Mouse (Mus musculus) liver, adult 2 months (tissue): ENCODE measurements around the gene Creb1. TPM values are rescaled to one million over a fixed set of nuclear protein-coding genes. Genes with fewer than 3 reads are reported as not detected.

Experiments used
- DNase-seq: peaks from one replicate; pipeline ENCODE4 v3.0.0-alpha.2; 2011; ENCODE audit warnings: low read depth, low spot score; ENCODE audit errors: extremely low read depth
- H3K27ac ChIP-seq: fragments of 200-500 bp; replicated peaks from 2 replicates; pipeline ENCODE4 v1.5.1; 2012; ENCODE audit warnings: low read depth, mild to moderate bottlenecking, control low read depth, inconsistent platforms, low read length; ENCODE audit not compliant: insufficient read depth
- H3K27me3 ChIP-seq: fragments of 200-500 bp; 2 replicates; pipeline ENCODE4 v1.6.1; 2012; ENCODE audit warnings: mild to moderate bottlenecking, moderate library complexity, low read length, inconsistent platforms; ENCODE audit not compliant: control insufficient read depth, insufficient read depth
- H3K36me3 ChIP-seq: fragments of 200-500 bp; 2 replicates; pipeline ENCODE4 v1.6.1; 2012; ENCODE audit warnings: low read length, inconsistent platforms; ENCODE audit not compliant: control insufficient read depth, insufficient read depth
- H3K4me1 ChIP-seq: fragments of 200-500 bp; 2 replicates; pipeline ENCODE4 v1.6.1; 2011; ENCODE audit warnings: low read length; ENCODE audit not compliant: control insufficient read depth, insufficient read depth
- H3K4me3 ChIP-seq: fragments of 200-500 bp; 2 replicates; pipeline ENCODE4 v1.5.1; 2011; ENCODE audit warnings: low read depth, mild to moderate bottlenecking, control low read depth, low read length, moderate library complexity; ENCODE audit not compliant: insufficient read depth
- H3K79me2 ChIP-seq: fragments of 200-500 bp; 2 replicates; pipeline ENCODE4 v1.6.1; 2012; ENCODE audit warnings: inconsistent platforms, mild to moderate bottlenecking, low read length, moderate library complexity; ENCODE audit not compliant: control insufficient read depth, insufficient read depth
- H3K9ac ChIP-seq: fragments of 200-500 bp; 2 replicates; pipeline ENCODE4 v1.6.1; 2012; ENCODE audit warnings: low read depth, mild to moderate bottlenecking, control low read depth, inconsistent platforms, low read length
- CTCF ChIP-seq: fragments of 200-500 bp; IDR thresholded peaks from 2 replicates; pipeline ENCODE4 v1.5.1; 2011; ENCODE audit warnings: low read depth, low read length, control low read depth
- POLR2A ChIP-seq: fragments of 200-500 bp; IDR thresholded peaks from 2 replicates; pipeline ENCODE4 v1.6.1; 2011; ENCODE audit warnings: low read length, control low read depth; ENCODE audit not compliant: insufficient read depth; ENCODE audit errors: extremely low read depth
- WGBS: fragments of 180-500 bp; shearing (Covaris S2); methylation state at CpG from one replicate; pipeline ENCODE4 v1.1.7; 2018; 5-methylcytosine and 5-hydroxymethylcytosine counted together
- polyA plus RNA-seq: library from polyadenylated mRNA; depleted of rRNA; stranded (reverse); fragments of >200 nt; gene quantifications from 2 replicates; pipeline ENCODE4 v1.2.3, GENCODE M21; 2012
- total RNA-seq: library from RNA; depleted of rRNA; stranded (reverse); fragments of >200 nt; gene quantifications from 2 replicates; pipeline ENCODE4 v1.2.3, GENCODE M21; 2014

The Creb1 gene
- total and polyA plus RNA-seq, 2 experiments, result 4.8 to 14.3 TPM

DNA sequence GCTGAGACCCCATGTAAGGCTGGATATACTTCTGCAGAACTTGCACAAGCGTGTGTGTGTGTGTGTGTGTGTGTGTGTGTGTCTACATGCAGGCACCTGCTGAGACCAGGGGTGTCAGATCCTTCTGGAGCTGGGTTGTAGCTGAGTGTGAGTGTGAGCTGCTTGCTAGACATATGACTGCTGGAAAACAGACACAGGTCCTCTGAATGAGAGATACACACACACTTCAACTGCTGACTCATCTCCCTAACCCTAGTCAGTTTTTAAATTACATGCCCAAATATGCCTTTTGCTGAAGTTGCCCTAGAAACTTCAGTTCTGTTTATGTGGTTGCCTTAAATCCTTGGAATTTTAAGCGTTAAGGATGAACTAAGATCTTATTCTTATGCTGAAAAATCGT lies 13.6 kb downstream of the Creb1 start:
- no peak overlapping the region for H3K4me3 ChIP-seq
- H3K9ac ChIP-seq, result no peak overlapping the region
- WGBS, result 81% methylated on average over 3 of the region's 3 CpGs
- H3K27ac ChIP-seq, result no peak overlapping the region
- no peaks in the 10 kb centered on the region; the same call in 1 of the 2 replicates for H3K79me2 ChIP-seq
- no peak for TF ChIP-seq CTCF
- no peak for TF ChIP-seq POLR2A
- DNase-seq, result no peak
- peaks cover 6% of the 10 kb centered on the region for H3K36me3 ChIP-seq
- no peaks in the 10 kb centered on the region; the same call in 1 of the 2 replicates for H3K4me1 ChIP-seq
- H3K27me3 ChIP-seq, result no peaks in the 10 kb centered on the region

DNA sequence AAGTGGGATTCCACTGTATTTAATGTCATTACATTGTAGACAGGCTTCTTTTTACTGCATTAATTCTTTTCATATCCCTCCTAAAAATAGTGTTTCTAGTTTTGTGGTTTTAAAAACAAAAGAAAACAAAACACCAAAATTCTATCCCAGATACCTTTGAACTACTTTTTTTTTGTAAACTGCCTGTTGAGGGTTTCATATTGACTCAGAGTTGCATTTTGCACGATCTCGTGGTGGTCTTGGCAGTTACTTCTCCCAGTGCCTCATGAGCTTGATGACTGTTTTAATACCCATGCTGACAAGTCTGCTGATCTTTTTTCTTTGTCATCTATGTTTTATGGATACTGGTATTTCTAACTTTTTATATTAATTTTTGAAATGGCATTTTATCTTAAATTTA lies 16.9 kb downstream of the Creb1 start:
- DNase-seq, result no peak
- no peak for TF ChIP-seq POLR2A
- TF ChIP-seq CTCF, result no peak
- H3K4me1 ChIP-seq, result no peaks in the 10 kb centered on the region; the same call in 1 of the 2 replicates
- 73% methylated on average over 2 of the region's 2 CpGs for WGBS
- H3K27ac ChIP-seq, result no peak overlapping the region
- H3K79me2 ChIP-seq, result no peaks in the 10 kb centered on the region; the same call in 1 of the 2 replicates
- H3K27me3 ChIP-seq, result no peaks in the 10 kb centered on the region
- H3K9ac ChIP-seq, result no peak overlapping the region
- H3K36me3 ChIP-seq, result peaks cover 12% of the 10 kb centered on the region
- no peak overlapping the region for H3K4me3 ChIP-seq

DNA sequence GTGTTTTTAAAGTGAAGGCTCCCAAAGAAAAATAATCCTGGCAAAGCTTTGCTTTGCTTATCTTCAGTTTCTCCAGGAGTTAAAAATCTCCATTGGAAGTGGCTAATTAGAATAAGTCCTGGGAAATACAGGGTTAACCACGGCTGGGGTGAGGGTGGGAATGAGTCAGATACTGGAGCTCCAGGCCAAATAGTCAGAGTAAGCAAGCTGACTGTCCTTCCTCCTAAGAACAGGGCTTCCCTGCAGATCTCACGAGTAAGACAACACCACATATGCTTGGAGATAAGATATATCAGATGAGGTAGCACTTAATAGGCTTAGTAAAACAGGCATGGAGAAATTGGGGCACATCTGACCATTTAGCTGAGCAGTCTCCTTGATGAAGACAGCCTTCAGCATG lies 19.5 kb downstream of the Creb1 start:
- Histone ChIP-seq H3K36me3 (peaks cover 10% of the 10 kb centered on the region), H3K27ac (no peak overlapping the region), H3K4me1 (no peaks in the 10 kb centered on the region; the same call in 1 of the 2 replicates), H3K4me3 (no peak overlapping the region), H3K27me3 (no peaks in the 10 kb centered on the region), H3K79me2 (no peaks in the 10 kb centered on the region; the same call in 1 of the 2 replicates), H3K9ac (no peak overlapping the region)
- TF ChIP-seq CTCF, result no peak
- no peak for TF ChIP-seq POLR2A
- no peak for DNase-seq
- WGBS, result 57% methylated on average over 2 of the region's 2 CpGs

DNA sequence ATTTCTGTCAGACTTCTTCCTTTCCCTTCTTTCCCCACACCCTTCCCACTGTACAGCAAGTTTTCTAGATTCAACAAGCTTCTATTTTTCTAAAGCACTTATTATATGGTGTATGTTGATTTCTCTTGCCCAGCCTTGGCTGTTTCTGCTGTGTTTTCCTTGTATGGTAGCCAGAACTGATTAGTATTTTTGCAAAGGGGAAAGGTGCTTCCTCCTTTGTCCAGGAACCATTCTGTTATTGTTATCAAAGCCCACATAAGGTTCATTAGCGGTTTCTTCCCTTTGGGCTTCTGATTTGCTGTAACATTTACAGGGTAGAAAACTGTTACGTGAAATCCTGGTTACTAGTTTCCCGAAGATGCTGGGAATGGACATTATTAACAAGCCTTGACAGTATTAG lies 27.7 kb downstream of the Creb1 start:
- 82% methylated on average over 3 of the region's 3 CpGs for WGBS
- no peaks in the 10 kb centered on the region for H3K4me1 ChIP-seq
- no peak overlapping the region for H3K4me3 ChIP-seq
- no peaks in the 10 kb centered on the region for H3K27me3 ChIP-seq
- H3K79me2 ChIP-seq, result no peaks in the 10 kb centered on the region
- no peak for TF ChIP-seq CTCF
- TF ChIP-seq POLR2A, result no peak
- H3K36me3 ChIP-seq, result peaks cover 10% of the 10 kb centered on the region
- H3K27ac ChIP-seq, result no peak overlapping the region
- no peak for DNase-seq
- H3K9ac ChIP-seq, result no peak overlapping the region

DNA sequence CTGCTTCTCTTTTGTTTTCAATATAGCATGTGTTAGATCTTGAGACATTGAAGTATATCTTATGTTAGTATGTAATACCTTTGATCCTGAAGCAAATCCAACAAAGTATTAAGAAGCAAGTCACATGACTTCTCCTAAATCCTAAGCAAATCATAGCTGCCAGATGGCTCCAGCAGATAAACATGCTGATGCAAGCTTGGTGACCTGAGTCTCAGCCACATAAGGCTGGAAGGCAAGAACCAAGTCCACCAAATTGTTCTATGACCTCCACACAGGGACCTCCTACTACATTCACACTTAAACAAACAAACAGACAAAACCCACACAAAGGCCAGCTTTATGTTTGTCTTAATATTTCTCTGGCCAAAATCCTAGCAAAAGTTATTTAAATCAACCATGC lies 35.8 kb downstream of the Creb1 start:
- H3K9ac ChIP-seq, result no peak overlapping the region
- no peaks in the 10 kb centered on the region for H3K27me3 ChIP-seq
- no peaks in the 10 kb centered on the region for H3K79me2 ChIP-seq
- H3K36me3 ChIP-seq, result peaks cover 22% of the 10 kb centered on the region
- H3K4me3 ChIP-seq, result no peak overlapping the region
- no peak overlapping the region for H3K27ac ChIP-seq
- no peak for TF ChIP-seq POLR2A
- TF ChIP-seq CTCF, result no peak
- H3K4me1 ChIP-seq, result no peaks in the 10 kb centered on the region
- DNase-seq, result peak; percentile 34

DNA sequence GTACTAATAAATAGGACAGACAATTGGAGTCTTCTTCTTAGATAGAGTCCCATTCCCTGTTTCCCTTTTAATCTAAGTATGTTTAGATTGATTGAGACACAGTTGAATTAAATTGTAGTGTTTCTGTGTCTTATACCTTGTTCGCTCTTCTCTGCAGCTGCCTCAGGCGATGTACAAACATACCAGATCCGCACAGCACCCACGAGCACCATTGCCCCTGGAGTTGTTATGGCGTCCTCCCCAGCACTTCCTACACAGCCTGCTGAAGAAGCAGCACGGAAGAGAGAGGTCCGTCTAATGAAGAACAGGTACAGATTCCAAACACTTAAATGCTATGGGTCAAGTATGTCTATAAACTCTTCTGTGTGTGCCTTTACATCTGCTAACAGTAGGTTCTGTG lies 43.6 kb downstream of the Creb1 start:
- Histone ChIP-seq H3K79me2 (peaks cover 4% of the 10 kb centered on the region; the same call in 1 of the 2 replicates), H3K27me3 (no peaks in the 10 kb centered on the region), H3K4me3 (no peak overlapping the region), H3K27ac (no peak overlapping the region), H3K9ac (no peak overlapping the region), H3K36me3 (peaks cover 30% of the 10 kb centered on the region), H3K4me1 (peaks cover 2% of the 10 kb centered on the region; the same call in 1 of the 2 replicates)
- DNase-seq, result no peak
- 97% methylated on average over 7 of the region's 7 CpGs for WGBS
- TF ChIP-seq CTCF (no peak), POLR2A (no peak)
